Mouse (Mus musculus) thymus, adult 2 months (tissue): ENCODE data around the gene Pgam1. TPM values are rescaled to one million over a fixed set of nuclear protein-coding genes. Genes with fewer than 3 reads are reported as not detected.
"Not testable (repeated sequence)": the region's sequence is repeated elsewhere in the genome, so short reads cannot be mapped to it uniquely, and the experiment has no call there.

Experiments
- DNase-seq: peaks from one replicate; pipeline ENCODE4 v3.0.0; 2021
- H3K27ac ChIP-seq: fragments of 200-500 bp; 2 replicates; pipeline ENCODE4 v1.5.1; 2012; ENCODE audit warnings: low read length, control low read depth; ENCODE audit not compliant: control insufficient read depth, insufficient read depth
- H3K27me3 ChIP-seq: fragments of 200-500 bp; 2 replicates; pipeline ENCODE4 v1.6.1; 2012; ENCODE audit warnings: mild to moderate bottlenecking, low read length, moderate library complexity, mixed read lengths; ENCODE audit not compliant: control insufficient read depth, insufficient read depth
- H3K36me3 ChIP-seq: fragments of 200-500 bp; 2 replicates; pipeline ENCODE4 v1.6.1; 2012; ENCODE audit warnings: mild to moderate bottlenecking, low read length, moderate library complexity; ENCODE audit not compliant: control insufficient read depth, insufficient read depth
- H3K4me1 ChIP-seq: fragments of 200-500 bp; replicated peaks from 2 replicates; pipeline ENCODE4 v1.6.1; 2012; ENCODE audit warnings: low read length; ENCODE audit not compliant: control insufficient read depth, insufficient read depth
- H3K4me3 ChIP-seq: fragments of 200-500 bp; 2 replicates; pipeline ENCODE4 v1.5.1; 2012; ENCODE audit warnings: mild to moderate bottlenecking, low read length, control low read depth, moderate library complexity; ENCODE audit not compliant: control insufficient read depth, insufficient read depth
- CTCF ChIP-seq: fragments of 200-500 bp; IDR thresholded peaks from 2 replicates; pipeline ENCODE4 v1.5.1; 2012; ENCODE audit warnings: mild to moderate bottlenecking, control low read depth, low read length, moderate library complexity, borderline replicate concordance; ENCODE audit not compliant: control insufficient read depth, poor library complexity, insufficient read depth; ENCODE audit errors: extremely low read depth
- POLR2A ChIP-seq: fragments of 200-500 bp; IDR thresholded peaks from 2 replicates; pipeline ENCODE4 v1.6.1; 2012; ENCODE audit warnings: mild to moderate bottlenecking, low read length, control low read depth, moderate library complexity; ENCODE audit not compliant: control insufficient read depth, poor library complexity, insufficient read depth; ENCODE audit errors: extremely low read depth
- WGBS: fragments of 180-500 bp; shearing (Covaris S2); methylation state at CpG from one replicate; pipeline ENCODE4 v1.1.7; 2018; 5-methylcytosine and 5-hydroxymethylcytosine counted together
- polyA plus RNA-seq: library from polyadenylated mRNA; depleted of rRNA; stranded (reverse); fragments of >200 nt; gene quantifications from 2 replicates; pipeline ENCODE4 v1.2.3, GENCODE M21; 2012; rRNA removed

Gene Pgam1
- 187 and 200 TPM in 2 replicates for polyA plus RNA-seq

DNA sequence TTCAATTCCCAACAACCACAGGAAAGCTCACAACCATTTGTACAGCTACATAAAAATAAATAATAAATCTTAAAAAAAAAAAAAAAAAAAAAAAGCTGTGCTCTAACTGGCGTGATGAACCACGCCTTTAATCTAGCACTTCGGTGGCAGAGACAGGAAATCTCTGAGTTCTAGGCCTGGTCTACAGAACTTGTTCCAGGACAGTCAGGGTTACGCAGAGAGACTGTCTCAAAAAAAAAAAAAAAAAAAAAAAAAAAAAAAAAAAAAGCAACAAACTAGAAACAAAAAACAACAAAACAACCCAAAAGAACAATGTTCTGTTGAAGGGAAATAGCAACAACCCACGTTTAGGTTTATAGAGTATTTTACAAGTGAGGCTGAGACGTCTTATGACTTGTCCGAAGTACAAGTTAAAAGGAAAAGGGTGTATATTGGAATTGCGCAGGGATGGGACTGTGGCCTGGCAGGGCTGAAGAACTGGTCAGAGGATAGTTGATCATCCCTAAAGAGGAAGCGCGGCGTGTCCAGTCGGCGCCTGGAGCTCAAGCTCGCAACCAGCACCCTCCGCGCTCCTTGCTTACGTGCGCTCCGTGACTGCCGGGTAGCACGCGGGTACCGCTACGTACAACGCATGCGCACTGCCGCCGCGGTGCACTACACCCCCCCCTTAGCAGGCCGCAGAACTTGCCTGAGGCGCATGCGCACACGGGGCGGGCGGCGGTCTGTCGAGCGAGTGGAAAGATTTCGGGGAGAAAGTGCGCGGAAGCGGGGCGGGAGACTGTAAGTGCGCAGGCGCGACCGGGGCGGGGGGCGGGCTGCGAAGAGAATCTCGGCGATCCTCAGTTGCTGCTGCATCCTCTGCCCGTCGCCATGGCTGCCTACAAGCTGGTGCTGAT is at the start of gene Pgam1:
Pgam1 (plus strand) TSS at position 746 of the 896 bp plus-strand sequence.
- Histone ChIP-seq H3K27ac (peak within 1 kb of the TSS; percentile 69; the same call in 1 of the 2 replicates), H3K36me3 (peaks cover 8% of the 10 kb centered on the region; the same call in 1 of the 2 replicates), H3K4me1 (peaks cover 11% of the 10 kb centered on the region), H3K27me3 (no peaks in the 10 kb centered on the region), H3K4me3 (peak within 1 kb of the TSS; percentile 51)
- 3% methylated on average over 51 of the region's 54 CpGs for WGBS
- peak; percentile 95 for DNase-seq
- TF ChIP-seq POLR2A = peak; percentile 66
- peak; percentile 60; the same call in 1 of the 2 replicates for TF ChIP-seq CTCF

DNA sequence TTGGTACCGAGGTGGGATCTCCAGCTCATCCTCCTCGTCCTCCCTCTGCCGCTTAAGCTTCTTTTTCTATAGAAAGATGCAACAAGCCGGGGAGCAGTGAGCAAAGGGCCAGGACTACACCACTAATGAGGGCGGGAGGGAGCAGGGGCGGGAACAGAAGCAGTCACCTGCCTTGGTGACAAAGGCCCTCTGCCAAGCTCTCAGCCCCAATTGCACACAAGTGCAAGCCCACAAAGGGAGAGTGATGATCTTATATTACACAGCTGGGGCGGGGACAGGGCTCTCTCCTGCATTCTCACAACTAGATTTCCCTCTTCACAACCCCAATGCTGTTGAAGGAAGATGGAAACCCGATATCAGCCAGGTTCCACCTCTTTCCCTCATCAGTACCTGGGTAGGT is 45.0 kb upstream of the Pgam1 start:
- TF ChIP-seq CTCF = no peak
- TF ChIP-seq POLR2A = no peak
- no peak overlapping the region for H3K4me3 ChIP-seq
- no peak overlapping the region for H3K27ac ChIP-seq
- no peaks in the 10 kb centered on the region for H3K36me3 ChIP-seq
- DNase-seq = no peak
- H3K27me3 ChIP-seq = no peaks in the 10 kb centered on the region
- WGBS = 94% methylated on average over 8 of the region's 8 CpGs
- no peaks in the 10 kb centered on the region for H3K4me1 ChIP-seq

DNA sequence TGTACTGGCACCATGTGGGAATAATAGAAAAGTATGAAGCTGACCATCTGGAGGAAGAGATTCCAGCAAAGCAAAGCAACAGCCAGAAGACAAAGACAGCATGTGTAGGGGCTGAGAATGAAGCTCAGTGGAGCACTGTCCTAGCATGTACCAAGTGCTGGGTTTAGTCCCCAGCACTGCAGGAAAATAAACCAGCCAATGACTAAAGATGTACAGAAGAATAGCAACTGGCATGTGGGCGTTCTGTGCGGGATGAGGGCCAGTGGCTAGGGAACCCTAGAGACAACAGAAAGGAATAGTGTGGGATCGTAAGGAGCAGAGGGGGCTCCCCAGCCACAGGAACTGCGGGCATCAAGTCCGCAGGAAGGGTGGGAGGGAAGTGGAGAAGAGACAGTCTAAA is 42.4 kb upstream of the Pgam1 start:
- peaks cover 9% of the 10 kb centered on the region for H3K4me1 ChIP-seq
- 95% methylated on average over 5 of the region's 5 CpGs for WGBS
- no peaks in the 10 kb centered on the region for H3K27me3 ChIP-seq
- no peak for TF ChIP-seq POLR2A
- TF ChIP-seq CTCF = no peak
- H3K36me3 ChIP-seq = no peaks in the 10 kb centered on the region
- no peak overlapping the region for H3K27ac ChIP-seq
- H3K4me3 ChIP-seq = no peak overlapping the region
- no peak for DNase-seq

DNA sequence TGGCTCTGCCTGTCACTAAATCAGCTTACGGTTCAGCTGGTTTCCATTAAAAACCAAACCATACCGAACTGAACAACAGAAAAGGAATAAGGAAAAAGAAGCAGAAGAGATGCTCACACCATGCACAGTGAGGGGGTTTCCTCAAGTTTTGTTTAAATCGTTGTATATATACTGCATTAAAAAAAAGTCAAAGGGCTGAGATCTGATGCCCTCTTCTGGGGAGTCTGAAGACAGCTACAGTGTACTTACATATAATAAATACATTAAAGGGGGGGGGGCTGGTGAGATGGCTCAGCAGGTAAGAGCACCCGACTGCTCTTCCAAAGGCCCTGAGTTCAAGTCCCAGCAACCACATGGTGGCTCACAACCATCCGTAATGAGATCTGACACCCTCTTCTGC is 41.8 kb upstream of the Pgam1 start:
- not testable (repeated sequence) for H3K27ac ChIP-seq, H3K27me3 ChIP-seq, H3K4me3 ChIP-seq, H3K36me3 ChIP-seq
- H3K4me1 ChIP-seq = peaks cover 15% of the 10 kb centered on the region
- 74% methylated on average over 5 of the region's 5 CpGs for WGBS
- peak; percentile 6 for DNase-seq

DNA sequence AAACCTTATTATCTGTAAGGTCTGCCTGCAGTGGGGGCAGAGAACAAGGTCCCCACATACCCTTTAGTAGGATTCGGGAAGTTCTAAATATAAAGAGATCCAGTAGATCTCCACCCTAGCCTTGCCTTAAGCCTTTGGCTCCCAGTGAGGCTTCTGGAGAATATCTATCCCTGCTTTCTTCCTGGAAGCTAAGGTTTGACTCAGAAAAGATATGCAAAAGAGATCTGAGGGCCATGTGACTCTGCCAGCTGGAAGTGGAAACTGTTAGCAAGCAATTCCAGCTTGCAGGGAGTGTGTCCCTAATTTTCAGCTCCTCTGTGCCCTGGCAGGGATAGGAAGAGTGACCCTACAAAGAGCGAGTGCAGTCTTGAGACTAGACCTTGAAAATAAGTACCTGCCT is 39.4 kb upstream of the Pgam1 start:
- Histone ChIP-seq H3K36me3 (no peaks in the 10 kb centered on the region), H3K4me1 (peaks cover 27% of the 10 kb centered on the region), H3K27ac (no peak overlapping the region), H3K4me3 (no peak overlapping the region), H3K27me3 (no peaks in the 10 kb centered on the region)
- WGBS = 97% methylated on average over 2 of the region's 2 CpGs
- TF ChIP-seq CTCF = no peak
- no peak for TF ChIP-seq POLR2A
- DNase-seq = no peak

DNA sequence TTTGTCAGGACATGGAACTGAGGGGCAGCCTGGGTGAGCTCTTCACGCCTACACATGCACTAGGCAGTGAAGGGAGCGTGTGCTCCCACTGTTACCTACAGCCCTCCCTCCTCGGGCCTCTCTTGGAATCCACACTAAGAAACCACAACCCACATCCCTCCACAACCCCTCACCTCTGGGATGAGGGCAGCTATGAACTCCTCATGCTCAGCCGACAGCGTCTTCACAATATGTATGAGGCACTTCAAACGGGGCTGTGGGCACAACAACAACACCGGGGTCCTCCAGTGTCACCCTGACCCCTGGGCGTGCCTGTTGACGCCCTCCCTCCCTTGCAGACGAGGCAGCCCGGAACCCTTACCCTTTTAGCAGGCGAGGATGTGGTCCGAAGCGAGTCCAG is 37.4 kb upstream of the Pgam1 start:
- peak; percentile 65 for DNase-seq
- H3K4me3 ChIP-seq = no peak overlapping the region; the same call in 1 of the 2 replicates
- no peak for TF ChIP-seq POLR2A
- TF ChIP-seq CTCF = no peak
- H3K27me3 ChIP-seq = no peaks in the 10 kb centered on the region
- no peak overlapping the region for H3K27ac ChIP-seq
- peaks cover 27% of the 10 kb centered on the region for H3K4me1 ChIP-seq
- WGBS = 6% methylated on average over 14 of the region's 14 CpGs
- H3K36me3 ChIP-seq = no peaks in the 10 kb centered on the region
